Mouse (Mus musculus): ENCODE measurements at regions not wholly inside any gene's neighbourhood (a gene's known extent, or its start where the extent isn't known, plus 50 kb on each side); places are given as distances from the start of the nearest gene placed in this dataset.

GRCm38 (mm10) chr13:85557821-85558220 lies 268.9 kb upstream of the Rasa1 start:
- no peak for TF ChIP-seq CTCF (IDR thresholded peaks at IDR 0.05; ENCODE audit: low read depth, low read length)
- TF ChIP-seq POLR2A (IDR thresholded peaks at IDR 0.05; ENCODE audit: extremely low read depth, insufficient read depth, low read length): no peak
